Mouse (Mus musculus) G1E (cell line): ENCODE measurements around the gene Crtap.

Source experiments
- CTCF ChIP-seq: IDR thresholded peaks from 2 replicates; pipeline ENCODE4 v1.5.1; 2012; ENCODE audit warnings: low read depth, low read length, inconsistent platforms, mixed read lengths
- GATA1 ChIP-seq: IDR thresholded peaks from 2 replicates; pipeline ENCODE4 v1.6.1; 2012; ENCODE audit warnings: borderline replicate concordance, low read length, inconsistent platforms, mixed read lengths
- GATA2 ChIP-seq: IDR thresholded peaks from 2 replicates; pipeline ENCODE4 v1.6.1; 2012; ENCODE audit warnings: low read depth, low read length, inconsistent platforms, borderline replicate concordance

GRCm38 (mm10) chr9:114382936-114383710 is 7.4 kb downstream of the Crtap start:
- no peak for TF ChIP-seq CTCF
- no peak for TF ChIP-seq GATA1
- no peak for TF ChIP-seq GATA2
